Mouse (Mus musculus): Measurements from ENCODE around the gene Jmjd8. TPM values are rescaled to one million over a fixed set of nuclear protein-coding genes. Genes with fewer than 3 reads are reported as not detected.

Jmjd8 gene
- total RNA-seq, 2 experiments from 2014 or later: 11.5 to 13.0 TPM

DNA sequence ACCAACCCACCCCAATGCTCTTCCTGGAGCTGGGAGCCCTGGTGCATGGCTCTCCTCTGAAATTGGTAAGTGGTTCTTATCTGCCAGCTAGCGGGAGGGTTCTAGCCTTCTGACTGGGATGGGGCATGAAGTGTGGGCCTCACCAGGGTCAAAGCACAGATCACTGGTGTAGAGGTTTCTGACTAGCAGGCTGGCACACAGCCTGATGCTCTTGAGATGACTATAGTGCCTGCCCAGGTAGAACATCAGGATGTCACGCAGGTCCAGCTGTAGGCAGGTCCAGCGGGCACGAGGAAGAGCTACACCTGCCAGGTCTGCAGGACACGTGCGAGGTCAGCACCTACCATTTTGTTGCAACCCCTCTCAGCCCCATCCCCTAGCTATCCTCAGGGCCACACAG lies 31.6 kb downstream of the Jmjd8 start:
- no peak for DNase-seq
- intact Hi-C loops (cut with DNase I): loop anchor here (2.0 kb wide), 1 partner anchor 15 kb away; the partner anchor contains the start of gene Rhot2
- Histone ChIP-seq H3K4me3 (no peak overlapping the region), H3K27ac (no peak overlapping the region)
- TF ChIP-seq CTCF (IDR thresholded peaks at IDR 0.05): no peak

DNA sequence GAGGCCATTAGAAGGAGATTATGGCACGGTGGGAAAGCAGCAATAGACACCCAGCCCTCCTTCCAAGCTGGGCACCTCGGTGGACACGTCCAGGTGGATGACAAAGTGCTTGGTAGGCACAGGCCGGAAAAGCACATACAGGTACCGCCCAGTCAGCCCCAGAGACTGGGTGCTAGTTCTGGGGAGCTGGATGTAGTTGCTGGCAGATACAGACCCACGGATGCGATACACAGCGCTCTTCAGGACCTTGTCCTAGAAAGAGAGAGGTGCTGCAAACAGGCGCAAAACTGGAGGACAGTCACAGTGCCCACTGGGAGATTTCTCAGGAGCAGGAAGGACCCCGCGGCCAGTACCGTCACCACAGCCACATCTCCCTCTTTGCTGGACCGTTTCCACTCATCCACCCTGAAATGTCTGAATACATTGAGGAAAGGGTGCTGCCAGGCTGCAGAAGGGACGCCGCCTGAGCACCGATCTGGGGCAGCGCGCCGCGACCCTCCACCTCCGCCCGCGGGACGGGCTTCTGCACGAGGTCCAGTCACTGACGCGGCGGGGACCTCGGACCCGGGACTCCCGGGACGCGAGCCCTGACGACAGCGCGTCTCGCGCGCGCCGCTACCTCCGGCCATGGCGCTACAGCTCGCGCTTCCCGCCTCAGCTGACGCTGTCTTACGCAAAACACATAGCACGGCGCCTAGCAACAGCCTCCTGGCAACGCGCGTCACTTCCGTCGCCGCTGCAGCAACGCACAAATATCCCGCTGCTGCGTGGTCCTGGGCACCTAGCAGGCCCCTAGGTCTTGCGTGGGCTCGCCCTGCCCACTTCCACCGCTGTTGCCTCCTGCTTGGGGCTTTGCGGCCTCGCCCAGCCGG lies 32.4 kb downstream of the Jmjd8 start, which contains the start of gene Wdr90:
TSS of gene Wdr90 (minus strand) at position 670 of the 872 bp plus-strand sequence.
- Histone ChIP-seq H3K4me3 (peak within 1 kb of the TSS; percentile 93), H3K27ac (peak within 1 kb of the TSS; percentile 94)
- peak; percentile 94 for DNase-seq
- peak; percentile 37; the same call in 1 of the 2 replicates for TF ChIP-seq CTCF (IDR thresholded peaks at IDR 0.05)
- intact Hi-C loops (cut with DNase I): loop anchor here (2.0 kb wide), 1 partner anchor 16 kb away; the partner anchor contains the start of gene Rhot2

DNA sequence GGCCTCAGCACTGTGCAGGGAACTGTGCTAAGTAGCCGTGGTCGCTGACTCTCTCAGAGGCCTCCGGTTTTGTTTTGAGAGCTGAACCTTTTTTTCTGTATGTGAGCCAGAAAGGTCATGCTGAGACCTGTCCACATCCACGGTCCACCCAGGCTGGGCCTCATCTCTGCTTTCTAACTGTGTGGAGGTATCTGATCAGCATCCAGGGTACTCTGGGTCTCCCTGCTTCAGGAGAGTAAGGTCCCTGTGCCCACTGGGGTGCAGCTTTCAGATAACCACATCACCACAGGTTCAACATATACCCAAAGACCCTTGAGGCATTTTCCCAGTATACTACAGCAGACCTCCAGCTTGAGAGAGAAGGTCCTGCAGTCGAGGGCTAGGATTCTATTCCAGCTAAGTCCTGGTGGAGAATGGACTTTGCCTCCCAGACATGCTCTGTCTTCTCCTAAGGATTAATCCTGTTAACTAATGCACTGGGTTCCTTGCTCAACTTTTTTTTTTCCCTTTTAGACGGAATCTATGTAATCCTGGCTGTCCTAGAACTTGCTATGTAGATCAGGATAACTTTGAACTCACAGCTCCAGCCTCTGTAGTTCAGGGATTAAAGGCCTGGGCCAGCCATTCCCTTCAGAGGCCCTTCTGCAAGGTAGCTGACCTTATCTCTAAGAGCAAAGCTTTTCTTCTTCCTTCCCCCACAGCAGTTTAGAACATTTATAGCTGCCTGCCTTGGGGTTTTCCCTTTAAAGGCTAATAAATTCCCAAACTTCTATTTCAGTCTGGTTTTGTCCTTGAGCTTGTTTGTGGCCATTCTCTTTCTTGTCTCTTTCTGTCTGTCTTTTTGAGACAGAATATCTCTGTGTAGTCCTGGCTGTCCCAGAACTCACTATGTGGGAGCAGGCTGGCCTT lies 33.3 kb downstream of the Jmjd8 start:
- H3K4me3 ChIP-seq: peak overlapping the region; percentile 93
- no peak for DNase-seq
- peak overlapping the region; percentile 94 for H3K27ac ChIP-seq
- intact Hi-C loops (cut with DNase I): loop anchor here (2.0 kb wide), 1 partner anchor 17 kb away; the partner anchor contains the start of gene Rhot2
- no peak for TF ChIP-seq CTCF (IDR thresholded peaks at IDR 0.05)

DNA sequence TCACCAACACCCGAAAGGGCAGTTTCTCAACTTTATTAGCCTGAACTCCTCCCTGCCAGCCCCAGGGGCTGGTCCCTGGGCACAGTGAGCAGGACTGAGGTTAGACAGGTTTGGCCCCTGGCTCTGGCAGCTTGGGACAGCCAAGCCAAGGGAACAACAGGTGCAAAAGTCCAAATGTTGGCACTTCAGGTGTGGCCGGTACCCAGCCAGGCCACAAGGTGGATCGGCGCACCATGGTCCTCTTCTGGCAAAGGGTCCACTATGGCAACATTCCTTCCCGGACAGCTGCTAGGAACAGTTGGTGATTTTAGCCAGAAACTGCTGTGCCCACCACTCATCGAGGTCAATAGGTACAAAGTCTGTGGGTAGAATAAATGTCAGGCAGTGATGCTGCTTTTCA lies 35.0 kb downstream of the Jmjd8 start:
- peak; percentile 26 for DNase-seq
- H3K4me3 ChIP-seq: no peak overlapping the region
- TF ChIP-seq CTCF (IDR thresholded peaks at IDR 0.05): no peak
- intact Hi-C loops (cut with DNase I): no loop called here
- H3K27ac ChIP-seq: no peak overlapping the region

DNA sequence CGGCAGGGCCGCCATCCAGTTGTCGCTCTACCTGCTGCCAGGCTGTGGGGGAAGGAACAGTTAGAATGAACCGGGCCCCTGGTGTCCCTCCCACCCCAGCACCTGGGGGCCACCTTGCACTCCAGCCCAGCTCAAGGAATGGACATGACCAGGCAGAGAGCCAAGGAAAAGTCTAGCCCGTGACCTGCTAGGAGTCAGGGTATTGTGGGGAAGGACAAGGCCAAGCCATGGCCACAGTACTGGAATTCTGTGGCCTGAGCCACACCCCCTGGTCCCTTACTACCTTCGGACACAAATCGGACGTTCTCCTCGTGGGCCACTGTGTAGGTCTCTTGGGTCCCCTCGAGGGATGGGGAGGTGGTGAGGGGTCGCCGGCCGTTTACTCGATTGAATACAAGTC lies 35.6 kb downstream of the Jmjd8 start:
- H3K4me3 ChIP-seq: no peak overlapping the region
- no peak for TF ChIP-seq CTCF (IDR thresholded peaks at IDR 0.05)
- peak; percentile 24 for DNase-seq
- no peak overlapping the region for H3K27ac ChIP-seq
- intact Hi-C loops (cut with DNase I): no loop called here

DNA sequence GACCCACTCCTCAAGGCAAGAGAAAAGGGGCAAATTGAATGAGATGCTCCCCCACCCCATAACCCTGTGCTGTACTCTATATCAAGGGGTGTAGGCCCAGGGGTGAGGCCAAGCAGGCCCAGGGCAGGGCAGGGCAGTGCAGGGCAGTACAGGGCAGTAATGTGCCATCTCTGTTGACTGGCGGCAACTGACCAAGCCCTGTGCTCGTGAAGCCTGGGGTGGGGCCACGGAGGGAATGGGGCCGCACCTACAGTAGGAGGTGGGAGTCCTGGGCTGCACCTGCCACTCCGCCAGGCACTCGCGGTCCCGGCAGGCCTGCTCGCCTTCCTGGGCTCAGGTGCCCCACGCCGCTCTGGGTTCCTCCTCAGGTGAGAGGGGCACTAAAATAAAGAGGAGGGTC lies 36.6 kb downstream of the Jmjd8 start:
- TF ChIP-seq CTCF (IDR thresholded peaks at IDR 0.05): no peak
- intact Hi-C loops (cut with DNase I): loop anchor here (5.0 kb wide), 1 partner anchor 33 kb away; the partner anchor contains the start of gene Stub1
- Histone ChIP-seq H3K27ac (peak overlapping the region; percentile 99; the same call in 1 of the 2 replicates), H3K4me3 (peak overlapping the region; percentile 21)
- no peak for DNase-seq

DNA sequence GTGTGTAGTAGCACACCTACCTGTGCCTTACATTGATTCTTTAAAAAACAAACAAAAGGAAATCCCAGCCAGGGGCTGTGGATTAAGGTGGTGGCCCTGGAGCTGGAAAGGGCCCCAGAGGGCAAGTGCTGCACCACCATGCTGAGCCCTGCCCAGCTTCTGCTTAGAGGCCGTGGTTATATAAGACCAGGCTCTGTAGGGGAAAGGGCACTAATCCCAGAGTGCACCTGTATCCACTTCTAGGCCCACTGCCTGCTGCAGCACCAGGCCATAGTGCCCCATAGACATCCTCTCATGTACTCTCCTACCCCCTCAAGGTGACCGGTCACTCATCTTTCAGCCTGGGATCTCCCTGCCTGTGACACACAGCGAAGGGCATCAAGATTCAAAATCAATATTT lies 37.5 kb downstream of the Jmjd8 start:
- intact Hi-C loops (cut with DNase I): loop anchor here (5.0 kb wide), 1 partner anchor 34 kb away; the partner anchor contains the start of gene Stub1
- DNase-seq: no peak
- Histone ChIP-seq H3K27ac (peak overlapping the region; percentile 99), H3K4me3 (peak overlapping the region; percentile 85)
- TF ChIP-seq CTCF (IDR thresholded peaks at IDR 0.05): no peak

DNA sequence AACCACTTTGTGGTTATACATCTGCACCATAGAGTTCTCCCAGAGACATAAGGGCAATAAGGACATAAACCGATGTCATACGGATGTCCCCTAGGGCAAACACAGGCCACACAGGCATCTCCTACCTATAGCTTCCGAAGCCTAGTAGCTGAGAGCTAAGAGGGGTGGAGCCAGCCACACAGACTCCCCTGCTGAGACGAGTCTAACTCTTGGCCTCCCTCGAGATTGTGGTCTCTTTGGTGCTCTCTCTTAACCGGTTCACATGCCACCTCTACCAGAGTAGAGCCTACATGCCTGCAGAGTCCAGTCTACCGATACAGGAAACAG lies 38.8 kb downstream of the Jmjd8 start:
- DNase-seq: no peak
- peak overlapping the region; percentile 99 for H3K27ac ChIP-seq
- TF ChIP-seq CTCF (IDR thresholded peaks at IDR 0.05): no peak
- H3K4me3 ChIP-seq: peak overlapping the region; percentile 85
- intact Hi-C loops (cut with DNase I): loop anchor here (5.0 kb wide), 1 partner anchor 35 kb away; the partner anchor contains the start of gene Stub1

DNA sequence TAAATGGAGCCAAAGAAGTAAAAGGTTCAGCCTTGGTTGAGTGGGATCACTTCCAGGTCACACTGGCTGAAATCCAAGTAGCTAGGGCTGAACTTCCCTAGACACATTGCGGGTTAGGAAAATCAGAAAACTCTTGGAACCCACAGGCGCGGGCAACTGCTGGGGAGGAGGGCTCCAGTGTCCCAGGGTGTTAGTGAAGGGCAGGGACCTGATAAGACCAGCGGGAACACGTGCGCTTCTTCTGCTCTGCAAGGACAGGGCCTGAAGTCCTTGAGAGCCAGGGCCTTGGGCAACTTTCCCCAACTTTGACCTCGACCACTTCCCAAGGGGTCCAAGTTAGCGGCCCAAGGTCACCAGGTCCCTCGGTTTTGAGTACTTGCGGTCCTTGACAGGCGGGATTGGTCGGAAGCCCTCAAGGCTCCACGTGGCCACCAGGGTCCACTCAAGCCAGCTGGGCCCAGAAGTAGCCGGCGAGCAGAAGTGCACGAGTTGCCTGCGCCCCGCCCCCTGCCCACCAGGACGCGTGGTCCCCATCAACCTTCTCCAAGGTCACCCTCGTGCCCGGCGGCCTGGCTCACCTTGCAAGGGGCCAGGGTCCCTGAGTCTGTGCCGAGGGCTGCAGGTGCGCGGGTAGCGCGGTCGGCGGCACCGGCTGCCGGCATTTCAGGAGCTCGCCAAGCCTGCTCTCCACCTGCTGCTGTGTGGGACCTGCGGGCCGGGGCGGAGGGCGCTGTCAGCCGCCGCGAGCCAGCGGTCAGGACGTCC lies 39.4 kb downstream of the Jmjd8 start:
- peak; percentile 84 for DNase-seq
- peak overlapping the region; percentile 85 for H3K4me3 ChIP-seq
- TF ChIP-seq CTCF (IDR thresholded peaks at IDR 0.05): no peak
- intact Hi-C loops (cut with DNase I): loop anchor here (5.0 kb wide), 1 partner anchor 36 kb away; the partner anchor contains the start of gene Stub1
- H3K27ac ChIP-seq: peak overlapping the region; percentile 99

DNA sequence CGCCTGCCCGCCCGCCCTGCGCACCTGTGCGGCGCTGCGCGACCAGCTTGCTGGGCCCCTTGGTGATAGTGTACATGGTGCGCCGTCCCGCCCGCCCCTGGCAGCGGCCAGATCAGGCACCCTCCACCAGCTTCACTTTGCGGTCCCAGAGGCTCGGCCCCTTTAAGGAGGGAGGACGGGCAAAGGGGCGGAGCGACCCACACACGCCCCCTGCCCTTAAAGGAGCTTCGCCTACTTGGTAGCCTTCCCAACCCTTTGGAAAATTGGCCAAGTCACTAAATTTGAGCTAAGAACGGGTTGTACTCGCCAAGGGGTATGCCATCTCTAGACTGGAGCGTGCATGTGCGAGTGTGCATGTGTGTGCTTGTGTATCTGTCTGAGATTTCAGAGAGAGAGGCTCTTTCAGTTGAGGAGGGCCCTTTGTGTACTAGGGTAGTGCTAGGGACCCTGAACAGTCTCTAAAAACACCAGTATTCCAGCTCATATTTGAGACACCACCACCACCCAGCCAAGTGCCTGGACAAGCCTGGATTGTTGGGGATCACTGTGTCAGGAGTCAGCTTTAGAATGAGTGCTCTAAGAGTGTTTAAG lies 40.0 kb downstream of the Jmjd8 start, which contains the start of gene Mcrip2:
TSS of gene Mcrip2 (minus strand) at position 164 of the 591 bp plus-strand sequence.
- intact Hi-C loops (cut with DNase I): loop anchor here (5.0 kb wide), 1 partner anchor 36 kb away; the partner anchor contains the start of gene Stub1
- H3K4me3 ChIP-seq: peak within 1 kb of the TSS; percentile 85
- peak within 1 kb of the TSS; percentile 99 for H3K27ac ChIP-seq
- TF ChIP-seq CTCF (IDR thresholded peaks at IDR 0.05): 0 out of 2 replicates have a peak, but pooled peaks have one; percentile 11
- peak; percentile 92 for DNase-seq

DNA sequence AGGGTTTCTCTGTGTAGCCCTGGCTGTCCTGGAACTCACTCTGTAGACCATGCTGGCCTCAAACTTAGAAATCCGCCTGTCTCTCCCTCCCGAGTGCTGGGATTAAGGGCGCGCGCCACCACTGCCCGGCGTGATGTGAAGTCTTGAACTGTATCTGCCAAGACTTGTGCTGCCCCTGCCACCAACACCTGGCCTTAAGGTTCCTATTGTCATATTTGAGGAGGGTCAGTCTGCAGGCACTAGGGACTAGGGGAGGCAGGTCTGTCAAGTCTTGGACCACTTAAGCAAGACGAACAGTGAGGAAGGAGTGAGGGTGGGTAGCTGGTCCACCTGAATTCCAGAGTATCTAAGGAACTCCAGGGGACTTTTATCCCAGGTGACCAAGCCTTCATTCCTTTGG lies 40.8 kb downstream of the Jmjd8 start:
- no peak for DNase-seq
- intact Hi-C loops (cut with DNase I): loop anchor here (5.0 kb wide), 1 partner anchor 37 kb away; the partner anchor contains the start of gene Stub1
- TF ChIP-seq CTCF (IDR thresholded peaks at IDR 0.05): no peak
- peak overlapping the region; percentile 99 for H3K27ac ChIP-seq
- H3K4me3 ChIP-seq: no peak overlapping the region

All from gastrocnemius, adult 2 months (tissue).